Mouse (Mus musculus): ENCODE measurements around the gene Ctsw.

GRCm38 (mm10) chr19:5460465-5460911, 7.8 kb downstream of the Ctsw start, which contains the start of gene Fibp:
- no peak for TF ChIP-seq CTCF (conservative IDR thresholded peaks at IDR 0.05; ENCODE audit: low read length)
- TF ChIP-seq POU5F1 (IDR thresholded peaks at IDR 0.05; ENCODE audit: borderline replicate concordance, low read length), result no peak
- TF ChIP-seq NANOG (IDR thresholded peaks at IDR 0.05; ENCODE audit: borderline replicate concordance, low read length), result no peak
